Mouse (Mus musculus): ENCODE measurements around the gene Prg2.

GRCm38 (mm10) chr2:84955435-84955834 is 24.8 kb upstream of the Prg2 start:
- TF ChIP-seq GATA1 (IDR thresholded peaks at IDR 0.05; ENCODE audit: low read length) (no peak), TAL1 (IDR thresholded peaks at IDR 0.05; ENCODE audit: low read length) (no peak)

Measured in erythroblast, embryonic 14.5 days (primary cell).